Mouse (Mus musculus) thymus, postnatal 25 days (tissue): ENCODE results near the gene Ush2a.

ENCODE experiments used
- DNase-seq: peaks from one replicate; pipeline ENCODE4 v3.0.0; 2022

The Ush2a gene

GRCm38 (mm10) chr1:188674640-188675510 lies 413.1 kb downstream of the Ush2a start:
- no peak for DNase-seq

- DNase-seq: no peak
These were observed 413.7 kb downstream of the Ush2a start for GRCm38 (mm10) chr1:188675511-188675863.

GRCm38 (mm10) chr1:188678189-188678588 lies 416.4 kb downstream of the Ush2a start:
- DNase-seq: no peak

GRCm38 (mm10) chr1:188686362-188686761 lies 424.5 kb downstream of the Ush2a start:
- no peak for DNase-seq

GRCm38 (mm10) chr1:188696295-188696694 lies 434.5 kb downstream of the Ush2a start:
- no peak for DNase-seq

- no peak for DNase-seq
These were observed 446.4 kb downstream of the Ush2a start for GRCm38 (mm10) chr1:188708176-188708575.

GRCm38 (mm10) chr1:188708694-188709093 lies 446.9 kb downstream of the Ush2a start:
- no peak for DNase-seq

- DNase-seq: no peak
These were observed 452.3 kb downstream of the Ush2a start for GRCm38 (mm10) chr1:188714131-188714530.

GRCm38 (mm10) chr1:188714941-188715340 lies 453.1 kb downstream of the Ush2a start:
- DNase-seq: no peak

- DNase-seq: no peak
These were observed 455.1 kb downstream of the Ush2a start for GRCm38 (mm10) chr1:188716886-188717285.

- DNase-seq: no peak
These were observed 463.5 kb downstream of the Ush2a start for GRCm38 (mm10) chr1:188725122-188725995.

GRCm38 (mm10) chr1:188726937-188727336 lies 465.1 kb downstream of the Ush2a start:
- no peak for DNase-seq

GRCm38 (mm10) chr1:188728625-188729024 lies 466.8 kb downstream of the Ush2a start:
- DNase-seq: no peak

GRCm38 (mm10) chr1:188729179-188729578 lies 467.4 kb downstream of the Ush2a start:
- DNase-seq: no peak

- no peak for DNase-seq
These were observed 473.0 kb downstream of the Ush2a start for GRCm38 (mm10) chr1:188734741-188735266.

- DNase-seq: no peak
These were observed 481.1 kb downstream of the Ush2a start for GRCm38 (mm10) chr1:188742971-188743370.

- DNase-seq: no peak
These were observed 493.2 kb downstream of the Ush2a start for GRCm38 (mm10) chr1:188755031-188755430.

GRCm38 (mm10) chr1:188760515-188760914 lies 498.7 kb downstream of the Ush2a start:
- no peak for DNase-seq

GRCm38 (mm10) chr1:188762463-188762862 lies 500.6 kb downstream of the Ush2a start:
- DNase-seq: no peak

GRCm38 (mm10) chr1:188763761-188764160 lies 501.9 kb downstream of the Ush2a start:
- DNase-seq: no peak

- DNase-seq: no peak
These were observed 509.0 kb downstream of the Ush2a start for GRCm38 (mm10) chr1:188770828-188771227.

- DNase-seq: no peak
These were observed 510.9 kb downstream of the Ush2a start for GRCm38 (mm10) chr1:188772516-188773229.

- DNase-seq: no peak
These were observed 511.8 kb downstream of the Ush2a start for GRCm38 (mm10) chr1:188773631-188774030.
